Mouse (Mus musculus) hindbrain, embryonic 11.5 days (tissue): ENCODE measurements at regions not wholly inside any gene's neighbourhood (a gene's known extent, or its start where the extent isn't known, plus 50 kb on each side); places are given as distances from the start of the nearest gene placed in this dataset.

Experiments used
- ATAC-seq: fragments of 200-750 bp; cut with Nextera tagmentation; 2 replicates; pipeline ENCODE4 v1.8.0; 2017; ENCODE audit warnings: mild to moderate bottlenecking, moderate TSS enrichment, moderate library complexity; ENCODE audit not compliant: low FRiP score
- DNase-seq: peaks from one replicate; pipeline ENCODE4 v3.0.0-alpha.2; 2015; ENCODE audit warnings: low spot score
- H3K27ac ChIP-seq: fragments of 300-500 bp; sonication (generic); 2 replicates; pipeline ENCODE4 v1.5.1; 2014; ENCODE audit warnings: mild to moderate bottlenecking, low read depth, low read length
- H3K27me3 ChIP-seq: fragments of 300-500 bp; sonication (generic); 2 replicates; pipeline ENCODE4 v1.6.1; 2014; ENCODE audit warnings: mild to moderate bottlenecking, low read length, moderate library complexity, mixed read lengths; ENCODE audit not compliant: control insufficient read depth, insufficient read depth
- H3K36me3 ChIP-seq: fragments of 300-500 bp; sonication (generic); 2 replicates; pipeline ENCODE4 v1.6.1; 2014; ENCODE audit warnings: mild to moderate bottlenecking, low read length, moderate library complexity, mixed read lengths; ENCODE audit not compliant: control insufficient read depth, insufficient read depth
- H3K4me1 ChIP-seq: fragments of 300-500 bp; sonication (generic); replicated peaks from 2 replicates; pipeline ENCODE4 v1.6.1; 2014; ENCODE audit warnings: low read length, mixed read lengths; ENCODE audit not compliant: control insufficient read depth, insufficient read depth
- H3K4me2 ChIP-seq: fragments of 300-500 bp; sonication (generic); replicated peaks from 2 replicates; pipeline ENCODE4 v1.6.1; 2014; ENCODE audit warnings: mild to moderate bottlenecking, low read depth, low read length
- H3K4me3 ChIP-seq: fragments of 300-500 bp; sonication (generic); 2 replicates; pipeline ENCODE4 v1.5.1; 2014; ENCODE audit warnings: low read depth, low read length
- H3K9ac ChIP-seq: fragments of 300-500 bp; sonication (generic); 2 replicates; pipeline ENCODE4 v1.6.1; 2014; ENCODE audit warnings: low read depth, low read length
- H3K9me3 ChIP-seq: fragments of 300-500 bp; sonication (generic); 2 replicates; pipeline ENCODE4 v1.6.1; 2016; ENCODE audit warnings: low read length; ENCODE audit not compliant: control insufficient read depth
- WGBS: fragments of 180-500 bp; shearing (Covaris S2); extraction: QIAGEN DNeasy Blood & Tissue Kit; methylation state at CpG from one replicate; pipeline ENCODE4 v1.1.7; 2014; 5-methylcytosine and 5-hydroxymethylcytosine counted together

DNA sequence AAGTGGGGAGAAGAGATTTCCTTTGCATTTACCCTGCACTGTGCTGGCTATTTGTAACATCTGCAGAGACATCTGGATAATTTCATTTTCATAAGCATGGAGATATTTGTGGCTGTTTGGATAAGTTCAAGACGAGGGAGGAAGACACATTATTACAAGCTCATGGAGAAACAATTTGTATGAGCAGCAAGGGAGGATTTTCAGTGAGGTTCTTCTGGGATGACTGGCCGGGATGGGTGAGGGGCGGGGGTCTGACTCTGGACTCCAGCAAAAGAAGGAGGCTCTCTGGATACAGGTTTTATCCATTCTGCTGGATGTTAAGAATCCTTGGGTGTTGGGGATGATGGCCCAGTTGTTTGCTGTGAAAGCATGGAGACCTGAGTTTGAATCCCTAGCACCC lies 246.5 kb upstream of the 9630041A04Rik start:
- DNase-seq = no peak
- H3K9ac ChIP-seq = no peak overlapping the region
- ATAC-seq = no peak
- H3K27ac ChIP-seq = no peak overlapping the region
- 84% methylated on average over 3 of the region's 3 CpGs for WGBS
- no peaks in the 10 kb centered on the region for H3K9me3 ChIP-seq
- no peak overlapping the region for H3K4me3 ChIP-seq
- H3K4me2 ChIP-seq = no peak overlapping the region
- no peaks in the 10 kb centered on the region for H3K27me3 ChIP-seq
- H3K4me1 ChIP-seq = no peaks in the 10 kb centered on the region
- H3K36me3 ChIP-seq = no peaks in the 10 kb centered on the region

DNA sequence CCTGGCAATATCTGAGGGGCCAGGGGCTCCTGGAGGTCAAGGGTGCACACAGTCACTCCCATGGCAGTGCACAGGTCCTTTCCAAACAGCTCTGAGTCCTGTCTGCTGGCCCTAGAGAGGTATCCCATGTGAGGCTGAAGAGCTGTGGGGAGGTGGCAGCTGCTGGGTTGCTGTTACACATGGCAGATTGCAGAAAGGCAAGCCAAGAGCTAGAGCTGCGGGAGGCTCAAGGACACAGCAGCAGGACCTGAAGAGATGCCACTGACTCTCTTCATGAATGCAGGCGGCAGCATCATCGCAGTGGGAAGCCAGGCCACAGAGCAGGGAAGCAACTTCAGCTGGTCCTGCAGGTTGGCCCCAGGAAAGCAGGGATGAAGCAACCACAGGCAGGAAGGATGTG lies 247.7 kb upstream of the 9630041A04Rik start:
- WGBS = 67% methylated on average over 3 of the region's 3 CpGs
- Histone ChIP-seq H3K4me3 (no peak overlapping the region), H3K27me3 (no peaks in the 10 kb centered on the region), H3K9ac (no peak overlapping the region), H3K9me3 (no peaks in the 10 kb centered on the region), H3K27ac (no peak overlapping the region), H3K4me1 (no peaks in the 10 kb centered on the region), H3K36me3 (no peaks in the 10 kb centered on the region), H3K4me2 (no peak overlapping the region)
- no peak for ATAC-seq
- no peak for DNase-seq

DNA sequence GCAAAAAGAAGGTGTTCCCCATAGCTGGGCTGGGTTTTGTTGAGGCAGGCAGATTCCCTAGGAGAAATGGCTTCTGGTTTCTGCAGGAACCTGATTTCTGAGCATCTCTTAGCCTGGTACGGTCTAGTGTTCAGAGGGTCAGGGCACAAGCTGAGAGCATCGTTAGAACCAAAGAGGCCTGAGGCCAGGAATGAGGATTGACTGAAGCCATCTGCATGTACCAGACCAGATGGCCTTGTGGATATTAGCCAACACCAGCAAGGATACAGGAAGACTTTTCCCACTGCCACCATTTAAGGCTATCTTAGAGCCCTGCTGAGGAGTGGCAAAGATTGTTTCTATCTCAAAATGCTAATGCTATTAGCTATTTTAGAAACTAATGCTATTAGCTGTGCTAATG lies 248.2 kb upstream of the 9630041A04Rik start:
- WGBS = 77% methylated on average over 2 of the region's 2 CpGs
- no peaks in the 10 kb centered on the region for H3K4me1 ChIP-seq
- no peak overlapping the region for H3K4me2 ChIP-seq
- ATAC-seq = no peak
- no peaks in the 10 kb centered on the region for H3K9me3 ChIP-seq
- H3K36me3 ChIP-seq = no peaks in the 10 kb centered on the region
- H3K27ac ChIP-seq = no peak overlapping the region
- H3K27me3 ChIP-seq = no peaks in the 10 kb centered on the region
- no peak for DNase-seq
- H3K4me3 ChIP-seq = no peak overlapping the region
- H3K9ac ChIP-seq = no peak overlapping the region

DNA sequence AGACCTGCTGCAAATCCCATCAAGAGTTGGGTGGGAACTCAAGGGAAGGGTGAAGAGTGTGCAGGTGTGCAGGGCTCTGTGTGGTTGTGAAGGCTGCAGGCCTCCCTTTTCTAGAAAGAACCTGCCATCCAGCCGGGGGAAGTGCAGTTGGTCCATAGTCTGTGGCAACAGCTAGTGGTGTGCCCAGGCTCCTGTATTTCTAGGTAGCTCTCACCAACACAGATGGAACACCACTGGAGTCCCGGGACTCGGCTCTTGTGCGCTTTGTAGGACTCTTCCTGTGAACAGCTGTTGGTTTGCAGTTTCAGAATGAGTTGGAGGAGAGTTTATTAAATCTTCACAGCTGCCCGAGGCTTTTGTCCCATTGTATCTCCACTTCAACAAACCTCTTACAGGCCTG lies 248.7 kb upstream of the 9630041A04Rik start:
- H3K9ac ChIP-seq = no peak overlapping the region
- no peak overlapping the region for H3K4me2 ChIP-seq
- no peaks in the 10 kb centered on the region for H3K4me1 ChIP-seq
- H3K36me3 ChIP-seq = no peaks in the 10 kb centered on the region
- 87% methylated on average over 5 of the region's 5 CpGs for WGBS
- H3K27me3 ChIP-seq = no peaks in the 10 kb centered on the region
- no peak overlapping the region for H3K4me3 ChIP-seq
- DNase-seq (no peak), ATAC-seq (no peak)
- H3K27ac ChIP-seq = no peak overlapping the region
- H3K9me3 ChIP-seq = no peaks in the 10 kb centered on the region

DNA sequence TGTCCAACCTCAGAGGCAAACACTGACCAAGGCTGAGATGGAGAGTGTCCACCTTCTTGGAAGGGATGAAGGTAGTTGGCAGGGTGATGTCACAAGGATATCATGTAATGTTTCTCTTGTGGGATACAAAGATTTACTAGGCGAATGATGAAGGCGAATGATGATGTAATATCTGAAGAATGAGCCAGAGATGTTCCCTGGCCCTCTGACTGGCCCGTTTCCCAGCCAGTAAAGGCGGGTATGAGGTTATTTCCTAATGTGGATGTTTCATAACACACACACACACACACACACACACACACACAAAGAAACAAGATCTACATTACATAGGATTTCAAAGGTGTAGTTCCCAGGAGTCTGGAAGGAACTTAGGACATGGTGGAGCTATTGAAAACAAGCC lies 249.1 kb upstream of the 9630041A04Rik start:
- Histone ChIP-seq H3K9me3 (no peaks in the 10 kb centered on the region), H3K4me2 (no peak overlapping the region), H3K27ac (no peak overlapping the region), H3K27me3 (no peaks in the 10 kb centered on the region), H3K9ac (no peak overlapping the region), H3K36me3 (no peaks in the 10 kb centered on the region), H3K4me3 (no peak overlapping the region), H3K4me1 (no peaks in the 10 kb centered on the region)
- no peak for DNase-seq
- ATAC-seq = no peak
- 87% methylated on average over 4 of the region's 4 CpGs for WGBS

DNA sequence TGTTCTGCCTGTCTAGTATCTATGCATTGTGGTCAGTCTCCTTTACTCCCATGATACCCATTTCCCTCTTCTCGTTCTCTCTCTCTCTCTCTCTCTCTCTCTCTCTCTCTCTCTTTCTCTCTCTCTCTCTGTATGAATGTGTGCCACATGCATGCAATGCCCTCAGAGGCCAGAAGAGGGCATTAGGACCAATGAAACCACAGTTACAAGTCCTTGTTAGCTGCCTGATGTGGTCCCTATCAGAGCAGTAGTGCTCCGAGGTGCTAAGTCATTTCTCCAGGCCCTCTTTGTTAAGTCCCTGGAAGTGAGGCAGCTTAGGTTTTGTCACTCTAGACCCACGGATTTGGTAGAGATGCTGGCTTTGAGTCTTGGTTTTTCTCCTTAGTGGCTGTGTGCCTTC lies 250.2 kb upstream of the 9630041A04Rik start:
- Histone ChIP-seq H3K27me3 (no peaks in the 10 kb centered on the region), H3K9me3 (no peaks in the 10 kb centered on the region), H3K4me1 (no peaks in the 10 kb centered on the region), H3K9ac (no peak overlapping the region), H3K4me3 (no peak overlapping the region), H3K27ac (no peak overlapping the region), H3K36me3 (no peaks in the 10 kb centered on the region), H3K4me2 (no peak overlapping the region)
- ATAC-seq = no peak
- WGBS = 32% methylated on average over 3 of the region's 3 CpGs
- DNase-seq = peak; percentile 68

DNA sequence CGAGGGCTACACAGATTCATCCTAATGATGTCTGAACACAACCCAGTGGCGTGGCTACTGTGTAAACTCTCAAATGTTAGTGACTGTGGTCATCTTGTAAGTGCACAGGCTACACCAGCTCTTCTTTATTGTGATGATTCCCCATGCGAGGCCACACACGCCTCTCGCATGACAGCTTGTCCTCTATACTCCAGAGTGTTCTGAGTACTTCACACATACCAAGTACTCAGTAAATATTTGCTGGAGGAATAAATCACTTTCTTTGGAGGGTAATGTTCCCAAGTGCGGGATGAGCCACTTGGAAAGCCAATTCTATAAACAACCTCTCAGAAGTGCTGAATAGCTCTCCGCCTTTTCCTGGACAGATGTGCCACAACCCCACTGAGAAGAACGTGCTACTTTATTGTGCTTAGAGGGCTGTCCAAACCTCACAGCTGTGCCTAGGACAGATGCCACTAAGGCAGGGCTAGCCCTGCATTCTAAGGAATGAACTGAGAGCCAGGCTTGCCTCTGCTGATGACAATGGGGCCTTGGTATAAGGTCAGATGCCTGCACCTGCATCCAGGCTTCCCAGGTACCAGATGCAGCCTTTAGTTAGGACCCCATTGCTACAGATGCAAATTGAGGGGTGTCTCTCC lies 250.7 kb upstream of the 9630041A04Rik start:
- Histone ChIP-seq H3K4me1 (no peaks in the 10 kb centered on the region), H3K9me3 (no peaks in the 10 kb centered on the region), H3K36me3 (no peaks in the 10 kb centered on the region), H3K27me3 (no peaks in the 10 kb centered on the region), H3K4me2 (no peak overlapping the region), H3K9ac (no peak overlapping the region), H3K27ac (no peak overlapping the region), H3K4me3 (no peak overlapping the region)
- ATAC-seq = no peak
- 79% methylated on average over 8 of the region's 8 CpGs for WGBS
- DNase-seq = no peak

DNA sequence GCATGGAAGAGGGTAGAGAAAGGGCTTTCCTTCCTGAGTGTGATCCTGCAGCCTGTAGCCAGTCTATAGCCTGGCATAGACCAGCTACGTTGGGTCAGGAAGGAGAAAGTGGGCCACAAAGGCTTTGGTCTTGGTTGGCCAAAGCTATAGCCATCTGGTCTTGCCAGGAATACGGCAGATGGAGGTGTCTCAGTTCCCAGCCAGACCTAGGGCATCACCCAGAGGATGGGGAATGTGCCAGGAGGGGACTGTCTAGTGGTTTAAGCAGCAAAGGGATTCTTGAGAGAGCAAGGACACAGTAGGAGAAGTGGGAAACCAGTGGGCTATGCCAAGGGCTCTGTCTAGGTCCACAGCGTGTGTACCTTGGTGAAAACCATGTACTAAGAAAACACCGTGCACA lies 251.3 kb upstream of the 9630041A04Rik start:
- no peak overlapping the region for H3K4me2 ChIP-seq
- DNase-seq = no peak
- no peaks in the 10 kb centered on the region for H3K27me3 ChIP-seq
- no peak for ATAC-seq
- WGBS = 91% methylated on average over 4 of the region's 4 CpGs
- no peaks in the 10 kb centered on the region for H3K4me1 ChIP-seq
- no peaks in the 10 kb centered on the region for H3K9me3 ChIP-seq
- no peaks in the 10 kb centered on the region for H3K36me3 ChIP-seq
- no peak overlapping the region for H3K4me3 ChIP-seq
- no peak overlapping the region for H3K27ac ChIP-seq
- H3K9ac ChIP-seq = no peak overlapping the region

DNA sequence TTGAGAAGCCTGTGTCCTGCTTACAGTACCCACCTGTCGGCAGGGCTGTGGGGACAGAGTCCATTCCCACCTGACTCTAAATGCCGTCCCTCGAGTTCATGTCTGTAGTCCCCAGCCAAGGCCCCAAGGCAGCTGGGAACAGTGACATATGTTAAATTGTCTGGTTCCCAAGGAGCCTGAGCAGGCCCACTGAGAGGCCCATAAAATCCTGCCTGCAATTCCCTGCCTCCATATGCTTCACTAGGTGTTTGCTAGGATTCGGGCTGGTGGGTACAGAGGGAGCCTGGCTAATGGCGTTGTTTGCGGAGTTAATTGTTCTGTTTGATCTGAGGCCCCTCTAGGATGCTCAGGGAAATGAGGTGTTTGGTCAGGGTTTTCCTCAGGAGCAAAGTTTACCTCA lies 258.8 kb upstream of the 9630041A04Rik start:
- Histone ChIP-seq H3K9me3 (no peaks in the 10 kb centered on the region), H3K9ac (no peak overlapping the region), H3K4me2 (no peak overlapping the region), H3K4me1 (no peaks in the 10 kb centered on the region), H3K27ac (no peak overlapping the region), H3K36me3 (no peaks in the 10 kb centered on the region), H3K4me3 (no peak overlapping the region), H3K27me3 (no peaks in the 10 kb centered on the region)
- 78% methylated on average over 6 of the region's 6 CpGs for WGBS
- no peak for DNase-seq
- ATAC-seq = no peak
